Mouse (Mus musculus) frontal cortex, postnatal 36 days (tissue): ENCODE data around the gene Lrrk1.

Source experiments
- DNase-seq, 2 experiments: peaks; one replicate each; pipeline ENCODE4 v3.0.0; 2022; ENCODE audit warnings: low spot score in 2 of 2

Lrrk1 gene

GRCm38 (mm10) chr7:66187581-66188231 lies 200.4 kb downstream of the Lrrk1 start:
- no peak for DNase-seq

GRCm38 (mm10) chr7:66185370-66185769 lies 202.8 kb downstream of the Lrrk1 start:
- no peak for DNase-seq

- no peak for DNase-seq
These were observed 204.1 kb downstream of the Lrrk1 start for GRCm38 (mm10) chr7:66184026-66184425.

- no peak for DNase-seq
These were observed 204.7 kb downstream of the Lrrk1 start for GRCm38 (mm10) chr7:66183404-66183803.

- DNase-seq, result no peak
These were observed 206.0 kb downstream of the Lrrk1 start for GRCm38 (mm10) chr7:66182075-66182715.

- no peak for DNase-seq
These were observed 207.3 kb downstream of the Lrrk1 start for GRCm38 (mm10) chr7:66180711-66181365.

GRCm38 (mm10) chr7:66180260-66180659 lies 207.9 kb downstream of the Lrrk1 start:
- DNase-seq, result no peak

- DNase-seq, result no peak
These were observed 208.4 kb downstream of the Lrrk1 start for GRCm38 (mm10) chr7:66179711-66180110.

GRCm38 (mm10) chr7:66179120-66179581 lies 209.0 kb downstream of the Lrrk1 start:
- peak; percentile 21 to 55 for DNase-seq

GRCm38 (mm10) chr7:66178101-66178500 lies 210.0 kb downstream of the Lrrk1 start:
- DNase-seq, result no peak

GRCm38 (mm10) chr7:66176929-66177328 lies 211.2 kb downstream of the Lrrk1 start:
- DNase-seq, result no peak
